ENCODE assay signal across 15 mouse cellular contexts in the genomic region with DNA sequence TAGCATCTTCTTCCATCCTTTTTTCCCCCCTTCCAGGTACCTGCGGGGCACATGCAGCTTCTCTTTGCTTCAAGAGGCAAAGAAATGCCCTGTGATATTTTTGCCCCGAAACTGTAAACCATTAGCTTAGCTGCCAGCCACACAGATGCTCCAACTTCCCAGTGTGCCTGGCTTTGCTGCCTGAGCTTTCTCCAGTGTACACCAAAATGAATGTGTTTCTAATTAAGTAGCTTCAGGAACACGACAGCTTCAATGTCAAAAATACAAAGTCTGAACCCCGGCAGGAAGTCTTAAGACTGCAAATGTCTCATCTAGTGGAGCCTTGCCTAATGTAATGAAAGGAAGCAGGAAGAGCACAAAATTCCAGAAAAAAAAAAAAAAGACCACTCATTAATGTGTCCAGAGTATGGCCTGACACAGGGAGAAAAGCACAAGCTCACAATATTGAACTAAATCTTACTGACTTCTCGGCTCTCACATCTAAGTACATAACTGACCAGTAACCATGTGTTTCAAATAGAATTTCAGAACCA.
DNase-seq lines count a peak whose midpoint lies in the region; ATAC-seq and TF ChIP-seq lines count a peak whose summit lies in the region.
"Had no signal": no experiment of that assay in that cellular context is flagged by ENCODE, and none has a peak within 500 bp of the region (broad histone marks: within the 10 kb centered on the region; RNA-seq: fewer than 3 reads in every experiment).

No protein-coding gene starts in this region.

- no peaks in the 10 kb centered on the region for H3K27me3 ChIP-seq in heart, embryonic 13.5 days (replicated peaks)
- H3K27me3 ChIP-seq in heart, adult 2 months (ENCODE audit: control insufficient read depth, insufficient read depth, low read length): no peaks in the 10 kb centered on the region
- no peaks in the 10 kb centered on the region for H3K27me3 ChIP-seq in liver, embryonic 11.5 days (replicated peaks; ENCODE audit: control insufficient read depth, insufficient read depth, low read length)
- H3K27me3 ChIP-seq: heart, embryonic 12.5 days had no signal

- 0 out of 2 replicates have a peak, but pooled peaks cover 9% of the 10 kb centered on the region for H3K4me1 ChIP-seq in heart, embryonic 13.5 days
- H3K4me1 ChIP-seq in heart, adult 2 months (ENCODE audit: control insufficient read depth, insufficient read depth, low read length): no peaks in the 10 kb centered on the region; the same call in 1 of the 2 replicates
- H3K4me1 ChIP-seq in liver, embryonic 11.5 days (replicated peaks; ENCODE audit: control insufficient read depth, insufficient read depth, low read length): no peaks in the 10 kb centered on the region

- H3K9ac ChIP-seq in heart, embryonic 13.5 days: no peak overlapping the region
- no peak overlapping the region for H3K9ac ChIP-seq in heart, adult 2 months (ENCODE audit: low read depth, low read length)
- no peak overlapping the region for H3K9ac ChIP-seq in liver, embryonic 11.5 days (ENCODE audit: low read depth, low read length)
- H3K9ac ChIP-seq: heart, embryonic 12.5 days; hindbrain, embryonic 14.5 days had no signal

- DNase-seq in heart, adult 2 months: no peak
- peak; percentile 11 for DNase-seq in right cerebral cortex, adult 18-20 months
- DNase-seq in right cerebral cortex, postnatal 4 days: no peak
- peak; percentile 80 for DNase-seq in forelimb bud, embryonic 11.5 days (ENCODE audit: low read depth, low spot score)
- no peak for DNase-seq in spleen, postnatal 10 days (ENCODE audit: low spot score in 2 of 2)
- DNase-seq in liver, embryonic 11.5 days (ENCODE audit: low spot score): no peak
- no peak for DNase-seq in lung, postnatal 4 days
- DNase-seq: adrenal gland, postnatal 36 days; cerebellum, adult 8-10 months; liver; thymus, postnatal 25 days had no signal

- intact Hi-C loops in heart, adult 2 months (cut with DNase I): no loop called here

- ATAC-seq in heart, embryonic 13.5 days (ENCODE audit: extremely low read depth, insufficient number of reproducible peaks, low FRiP score, low TSS enrichment): no peak
- ATAC-seq in liver, embryonic 11.5 days (replicated peaks; ENCODE audit: low FRiP score): no peak

- H3K27ac ChIP-seq in heart, embryonic 13.5 days (replicated peaks): 0 out of 2 replicates have a peak overlapping the region, but pooled peaks have one; percentile 5
- H3K27ac ChIP-seq in heart, adult 2 months: no peak overlapping the region
- no peak overlapping the region for H3K27ac ChIP-seq in liver, embryonic 11.5 days (ENCODE audit: low read depth, low read length)
- H3K27ac ChIP-seq: hindbrain, embryonic 14.5 days; macrophage had no signal

- TF ChIP-seq EP300 in heart, adult 2 months (IDR thresholded peaks at IDR 0.05; ENCODE audit: insufficient read depth, low read depth, low read length): no peak

- H3K4me2 ChIP-seq in heart, embryonic 13.5 days: no peak overlapping the region
- H3K4me2 ChIP-seq in liver, embryonic 11.5 days: no peak overlapping the region
- H3K4me2 ChIP-seq: heart, embryonic 12.5 days; hindbrain, embryonic 14.5 days had no signal

- no peaks in the 10 kb centered on the region for H3K36me3 ChIP-seq in heart, embryonic 13.5 days
- no peaks in the 10 kb centered on the region for H3K36me3 ChIP-seq in heart, adult 2 months (ENCODE audit: control insufficient read depth, insufficient read depth, low read length)
- no peaks in the 10 kb centered on the region for H3K36me3 ChIP-seq in liver, embryonic 11.5 days (ENCODE audit: control insufficient read depth, insufficient read depth, low read length)
- H3K36me3 ChIP-seq: heart, embryonic 12.5 days had no signal

- TF ChIP-seq CTCF in heart, adult 2 months (IDR thresholded peaks at IDR 0.05): no peak

- WGBS in heart, embryonic 13.5 days: 66% methylated on average over 5 of the region's 5 CpGs
- 53% methylated on average over 5 of the region's 5 CpGs for WGBS in heart, adult 2 months
- WGBS in liver, embryonic 11.5 days: 64% methylated on average over 5 of the region's 5 CpGs

- no peaks in the 10 kb centered on the region for H3K9me3 ChIP-seq in heart, embryonic 13.5 days
- no peaks in the 10 kb centered on the region for H3K9me3 ChIP-seq in liver, embryonic 11.5 days (ENCODE audit: control insufficient read depth, low read length)
- H3K9me3 ChIP-seq: heart, embryonic 12.5 days had no signal

- no peak for TF ChIP-seq POLR2A in heart, adult 2 months (IDR thresholded peaks at IDR 0.05; ENCODE audit: insufficient read depth, low read depth, low read length)

- no peak overlapping the region for H3K4me3 ChIP-seq in heart, embryonic 13.5 days
- no peak overlapping the region for H3K4me3 ChIP-seq in heart, adult 2 months
- no peak overlapping the region for H3K4me3 ChIP-seq in liver, embryonic 11.5 days (ENCODE audit: low read depth, low read length)
- H3K4me3 ChIP-seq: heart, embryonic 12.5 days had no signal

- H3K79me2 ChIP-seq in heart, adult 2 months (replicated peaks; ENCODE audit: control insufficient read depth, insufficient read depth, low read length): no peaks in the 10 kb centered on the region

Comparison
In these comparisons a context has a peak if more than half of its experiments do, and no peak if none do; other contexts are left out.
1. DNase-seq: peak in right cerebral cortex, adult 18-20 months (single experiment) and forelimb bud, embryonic 11.5 days (single experiment); none in heart, adult 2 months (0 of 2), right cerebral cortex, postnatal 4 days (single experiment), spleen, postnatal 10 days (0 of 2), liver, embryonic 11.5 days (single experiment) and lung, postnatal 4 days (0 of 2).